Mouse (Mus musculus) gastrocnemius, adult 8-10 months (tissue): ENCODE results near the gene Scaf11. TPM values are rescaled to one million over a fixed set of nuclear protein-coding genes. Genes with fewer than 3 reads are reported as not detected.
"Not testable (repeated sequence)": the region's sequence is repeated elsewhere in the genome, so short reads cannot be mapped to it uniquely, and the experiment has no call there.

Source experiments
- DNase-seq, 2 experiments: peaks; one replicate each; pipeline ENCODE4 v3.0.0; 2022; ENCODE audit warnings: low spot score in 2 of 2
- total RNA-seq, 4 experiments: library from RNA; stranded (reverse); gene quantifications; 2 replicates each; pipeline ENCODE4 v1.2.4; 2022

Gene Scaf11
- total RNA-seq: 10 to 100 TPM; 36.6 to 43.6 (median 42.6) TPM

DNA sequence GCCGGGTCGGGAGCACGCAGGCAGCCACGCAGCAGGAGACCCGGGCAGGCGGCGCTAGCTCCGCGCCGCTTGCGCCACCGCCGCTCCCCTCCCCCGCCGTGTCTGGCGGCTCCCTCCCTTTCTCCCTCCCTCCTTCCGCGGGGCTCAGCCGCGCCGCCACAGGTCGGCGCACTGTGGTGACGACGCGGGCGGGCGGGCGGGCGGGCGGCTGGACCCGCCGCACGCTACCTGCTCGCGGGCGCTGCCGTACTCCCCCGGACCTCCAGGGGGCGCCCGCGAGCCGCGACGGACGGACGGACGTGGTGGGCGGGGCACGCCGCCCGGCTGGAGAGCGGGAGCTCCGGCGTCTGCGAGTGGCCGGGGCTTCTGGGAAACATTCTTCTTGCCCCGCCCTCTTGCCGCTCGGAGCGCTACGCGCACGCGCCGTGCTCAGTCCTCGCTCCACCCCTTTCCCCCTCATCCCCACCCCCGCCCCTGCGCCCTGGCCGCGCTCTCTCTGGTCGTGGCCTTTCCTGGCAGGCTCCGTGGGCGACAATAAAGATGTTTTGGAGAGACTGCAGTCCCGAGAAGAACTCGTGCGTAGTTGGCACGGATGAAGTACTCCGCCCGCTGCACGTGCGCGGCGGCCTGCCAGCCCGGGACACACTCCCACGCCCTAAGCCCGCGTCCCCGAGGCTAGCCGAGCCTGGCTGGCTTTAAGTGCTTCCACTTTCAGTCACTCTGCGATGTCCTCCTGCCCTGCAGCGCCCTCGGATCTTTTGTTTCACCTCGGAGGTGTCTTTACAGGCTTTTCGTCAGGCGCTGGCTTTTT, at the start of gene Scaf11:
Scaf11 (minus strand) TSS at position 114 of the 811 bp plus-strand sequence.
- peak; percentile 82 to 91 for DNase-seq

- no peak for DNase-seq
Observed at GRCm38 (mm10) chr15:96507097-96507840, 46.6 kb upstream of the Scaf11 start.

DNA sequence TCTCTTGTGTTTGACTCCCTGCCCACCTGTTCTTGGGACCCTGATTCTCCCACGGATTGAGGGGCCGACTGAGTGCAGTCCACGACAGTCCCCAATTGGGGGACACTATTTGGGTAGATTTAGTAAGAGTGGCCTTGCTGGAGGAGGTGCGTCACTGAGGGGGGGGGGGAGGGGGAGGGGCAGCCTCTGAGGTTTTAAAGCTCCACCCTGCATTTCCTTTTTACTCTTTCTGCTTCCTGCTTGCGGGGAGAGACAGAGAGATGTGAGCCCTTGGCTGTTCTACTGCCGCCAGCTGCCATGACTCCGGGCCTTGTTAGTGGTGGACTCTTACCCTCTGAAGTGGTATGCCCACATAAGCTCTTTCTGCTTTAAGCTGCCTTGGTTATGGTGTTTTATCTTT, 37.0 kb upstream of the Scaf11 start:
- no peak for DNase-seq

DNA sequence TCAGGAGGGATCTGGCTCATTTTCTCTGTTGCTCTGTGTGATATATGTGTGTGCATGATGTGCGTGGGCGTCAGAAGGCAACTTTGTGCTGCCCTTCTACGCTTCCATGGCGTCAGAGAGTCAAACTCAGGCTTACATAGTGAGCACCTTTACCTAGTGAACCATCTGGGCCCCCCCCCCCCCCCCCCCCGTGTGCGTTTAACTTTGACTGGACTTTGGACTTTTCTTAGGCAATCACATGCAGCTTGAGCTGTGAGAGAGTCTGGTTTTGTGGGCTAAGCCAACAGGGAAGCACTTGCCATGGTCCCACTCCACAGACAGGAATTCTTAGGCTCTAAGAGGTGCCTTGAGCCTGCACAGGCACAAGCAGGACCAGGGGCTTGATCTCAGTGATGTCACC, 33.6 kb upstream of the Scaf11 start:
- DNase-seq: no peak

GRCm38 (mm10) chr15:96493573-96493972, 32.9 kb upstream of the Scaf11 start:
- no peak for DNase-seq

- DNase-seq: not testable (repeated sequence)
Observed at GRCm38 (mm10) chr15:96492919-96493318, 32.3 kb upstream of the Scaf11 start.

- no peak for DNase-seq
Observed at GRCm38 (mm10) chr15:96491861-96492641, 31.4 kb upstream of the Scaf11 start.

DNA sequence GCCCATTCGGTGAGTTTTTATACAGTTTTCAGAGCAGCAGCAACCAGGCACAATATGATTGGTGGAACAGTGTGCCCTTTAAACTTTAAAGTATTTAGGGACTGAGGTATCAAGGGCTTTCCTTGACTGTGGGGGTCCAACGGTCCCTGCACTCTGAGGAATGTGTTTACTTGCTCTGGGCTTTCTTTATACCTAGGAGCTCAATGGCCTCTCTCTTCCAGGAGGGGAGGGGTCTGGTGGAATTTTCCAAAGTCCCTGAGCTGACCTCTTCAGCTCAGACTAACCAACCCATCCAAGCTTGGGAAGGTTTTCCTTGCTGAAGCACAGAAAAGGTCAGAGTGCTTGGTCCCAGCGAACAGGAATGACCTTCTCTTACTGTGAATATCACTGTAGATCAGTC, 30.8 kb upstream of the Scaf11 start:
- DNase-seq: no peak

DNA sequence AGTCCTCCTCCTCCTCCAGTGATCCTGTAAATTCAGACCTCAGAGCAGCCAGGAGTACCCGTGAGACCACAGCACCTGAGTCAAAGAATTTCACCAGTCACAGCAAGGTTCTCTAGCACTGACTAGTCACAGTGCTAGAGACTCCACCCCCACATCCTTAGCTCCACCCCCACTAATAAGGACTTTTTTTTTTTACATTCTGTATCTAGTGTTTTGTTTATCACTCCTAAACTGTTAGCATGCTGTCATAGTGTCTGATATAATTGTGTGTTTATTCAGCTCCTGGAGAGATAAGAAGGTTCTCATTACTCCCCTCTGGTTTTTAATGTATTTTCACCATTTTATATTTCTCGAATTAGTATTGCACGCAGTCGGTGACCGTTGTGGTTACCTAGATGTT, 29.5 kb upstream of the Scaf11 start:
- DNase-seq: no peak

DNA sequence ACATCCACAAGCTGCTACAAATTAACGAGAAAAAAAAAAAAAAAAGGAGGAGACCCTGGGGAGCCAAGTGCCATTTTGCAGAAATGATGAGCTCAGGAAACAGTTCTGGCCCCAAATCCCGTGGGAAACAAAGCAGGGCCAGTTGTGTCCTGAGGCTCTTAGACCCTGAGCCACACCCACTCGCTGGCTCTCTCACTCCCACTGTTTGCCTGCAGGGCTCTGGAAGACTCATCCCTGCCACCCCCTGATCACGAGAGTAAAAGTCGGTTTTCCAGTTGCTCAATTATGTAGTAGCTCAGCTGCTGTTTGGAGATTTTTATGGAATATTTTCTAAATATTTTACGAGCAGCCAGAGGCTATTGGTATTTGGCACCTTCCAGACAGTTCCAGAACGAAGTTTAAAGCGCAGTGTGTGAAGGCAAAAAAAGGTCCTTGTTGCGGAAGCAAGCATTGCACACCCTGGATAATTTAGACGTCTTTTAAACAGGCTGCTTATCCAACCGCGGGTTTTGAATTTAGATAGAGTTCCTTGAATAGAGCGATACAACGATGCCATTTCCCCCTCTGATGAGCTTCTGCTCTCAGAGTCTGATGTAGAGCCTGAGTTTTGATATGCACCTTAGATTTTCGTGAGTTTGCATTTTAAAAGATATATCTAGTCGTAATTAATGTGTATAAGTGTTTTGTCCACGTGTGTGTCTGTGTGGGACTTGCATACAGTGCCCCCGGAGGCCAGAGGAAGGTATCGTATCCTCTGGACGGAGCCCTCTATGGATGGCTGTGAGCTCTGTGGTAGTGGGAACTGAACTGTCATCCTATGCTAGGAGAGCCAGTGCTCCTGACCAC, 28.5 kb upstream of the Scaf11 start:
- DNase-seq: peak in 1 of 2 experiments; percentile 10

- no peak for DNase-seq
Observed at GRCm38 (mm10) chr15:96487066-96487698, 26.5 kb upstream of the Scaf11 start.

DNA sequence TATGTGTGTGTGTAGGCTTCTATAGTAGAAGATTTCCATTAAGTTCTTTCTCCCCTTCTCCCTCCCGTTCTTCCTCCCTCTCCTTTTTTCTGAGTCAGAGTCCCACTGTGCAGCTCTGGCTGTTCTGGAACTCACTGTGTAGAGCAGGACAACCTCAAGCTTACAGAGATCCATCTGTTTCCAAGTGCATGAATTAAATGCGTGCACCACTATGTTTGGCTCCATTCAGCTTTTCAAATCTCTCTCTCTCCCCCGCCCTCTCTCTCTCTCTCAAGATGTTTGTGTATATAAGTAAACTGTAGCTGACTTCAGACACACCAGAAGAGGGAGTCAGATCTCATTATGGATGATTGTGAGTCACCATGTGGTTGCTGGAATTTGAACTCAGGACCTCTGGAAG, 20.2 kb upstream of the Scaf11 start:
- DNase-seq: no peak

DNA sequence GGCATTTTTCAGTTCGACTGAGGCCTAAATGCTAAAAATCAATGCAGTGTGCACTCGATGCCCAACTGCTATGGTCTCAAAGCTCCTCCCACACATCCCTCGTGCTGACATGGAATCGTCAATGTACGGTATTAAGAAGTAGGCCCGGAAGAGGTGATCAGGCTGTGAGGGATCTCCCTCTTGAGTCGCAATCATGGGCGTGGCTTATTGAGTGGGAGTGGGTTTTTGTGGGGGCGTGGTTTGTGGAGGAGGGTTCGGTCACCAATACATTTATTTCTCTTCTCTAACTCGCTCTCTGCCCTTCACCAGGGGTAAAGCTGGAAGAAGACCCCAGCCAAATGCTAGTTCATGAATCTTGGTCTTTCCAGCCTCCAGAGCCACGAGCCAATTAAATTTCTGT, 17.4 kb upstream of the Scaf11 start:
- DNase-seq: no peak

DNA sequence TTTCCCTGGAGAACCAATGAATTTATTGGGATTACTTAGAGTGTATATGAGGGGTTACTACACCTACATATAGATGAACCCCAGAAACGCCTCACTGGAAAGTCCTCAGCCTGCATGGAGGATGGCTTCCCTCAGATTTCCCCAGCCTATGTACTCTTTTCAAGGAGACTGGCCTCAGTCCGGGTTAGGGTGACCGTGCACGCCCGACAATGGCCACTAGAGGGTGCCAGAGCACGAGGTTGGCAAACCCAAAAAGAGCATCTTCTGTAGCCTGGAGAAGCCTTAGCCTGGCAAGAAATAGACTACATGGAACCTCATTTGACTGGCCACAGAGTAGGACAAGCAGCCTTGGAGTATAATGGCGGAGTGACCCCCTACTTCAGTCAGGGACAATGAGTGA, 15.7 kb upstream of the Scaf11 start:
- DNase-seq: peak; percentile 66 to 76

DNA sequence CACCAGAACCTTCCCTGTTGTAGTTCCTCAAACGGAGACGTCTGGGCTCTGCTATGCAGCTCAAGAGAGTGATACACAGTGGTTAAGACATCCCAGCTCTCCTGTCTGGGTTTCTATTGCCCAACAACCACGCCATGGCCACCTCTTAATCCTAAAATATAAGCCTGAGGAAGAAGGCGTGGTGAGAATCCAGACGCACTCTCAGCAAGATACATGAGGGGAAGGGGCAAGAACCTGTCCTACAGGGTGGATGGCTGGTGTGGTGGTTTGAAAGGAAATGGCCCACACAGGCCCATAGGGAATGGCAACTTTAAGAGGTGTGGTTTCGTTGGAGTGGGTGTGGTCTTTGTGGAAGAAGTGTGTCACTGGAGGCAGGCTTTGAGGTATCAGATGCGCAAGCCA, 14.9 kb upstream of the Scaf11 start:
- DNase-seq: no peak

DNA sequence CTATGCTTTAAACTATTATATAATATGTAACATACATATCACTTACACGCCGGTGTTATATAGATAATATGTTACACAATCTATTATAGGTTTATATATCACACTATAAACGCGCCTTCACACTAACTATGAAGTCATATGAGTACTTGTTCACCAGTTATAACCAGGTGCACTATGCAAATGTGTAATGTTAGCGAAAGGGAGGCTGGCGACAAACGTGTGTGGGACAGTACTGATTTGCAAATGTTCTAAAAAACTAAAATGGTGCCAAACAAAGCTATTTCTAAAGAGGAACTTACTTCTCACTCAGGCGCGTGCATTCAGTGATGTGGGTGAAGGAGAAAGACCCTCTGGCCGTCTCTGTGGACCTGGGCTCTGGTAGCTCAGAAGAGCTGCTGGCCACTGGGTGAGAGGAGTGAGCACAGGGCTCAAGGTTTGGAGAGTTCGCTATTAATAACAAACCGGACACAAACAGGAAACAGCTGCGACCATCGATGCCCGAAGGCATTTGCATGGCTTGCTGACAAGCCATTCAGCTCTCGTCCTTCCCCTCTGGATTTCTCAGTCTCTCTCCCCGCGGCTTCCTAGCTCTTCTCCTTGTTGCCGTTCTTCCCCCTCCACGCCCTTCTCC, 13.8 kb upstream of the Scaf11 start:
- no peak for DNase-seq

DNA sequence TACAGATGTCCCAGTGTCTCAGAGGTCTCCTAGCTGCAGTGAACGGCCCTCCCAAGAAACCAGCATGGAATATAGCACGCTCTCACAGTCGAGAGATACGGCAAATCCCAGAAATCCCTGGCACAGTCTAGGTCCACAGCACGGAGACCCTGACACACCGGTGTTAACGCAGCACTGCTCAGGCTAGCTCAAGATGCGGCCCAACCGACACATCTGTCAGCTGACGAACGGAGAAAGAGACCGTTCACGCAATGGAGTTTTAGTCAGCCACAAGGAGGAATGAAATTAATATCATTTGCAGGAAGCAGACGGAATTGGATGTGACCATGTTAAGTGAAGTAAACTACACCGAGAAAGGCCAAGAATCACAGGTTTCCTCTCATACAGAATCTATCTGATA, 13.3 kb upstream of the Scaf11 start:
- DNase-seq: no peak

DNA sequence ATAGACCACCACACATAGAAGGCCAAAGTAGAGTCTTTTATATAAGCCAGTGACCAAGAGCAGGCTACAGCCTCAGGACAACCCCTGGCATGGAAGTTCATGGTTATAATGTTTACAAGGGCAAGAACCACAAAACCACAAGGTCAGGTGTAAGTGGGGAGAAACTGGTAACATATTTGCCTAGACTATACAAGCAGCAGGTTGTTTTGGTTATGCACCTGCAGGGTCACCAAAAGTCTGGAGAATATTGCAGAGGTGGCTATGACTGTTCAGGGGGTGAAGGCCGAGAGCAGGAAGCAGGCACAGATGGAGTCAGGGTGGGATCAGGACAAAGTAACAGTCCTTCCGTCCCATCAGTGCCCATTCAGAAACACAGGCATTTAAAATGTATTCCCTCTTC, 7.7 kb upstream of the Scaf11 start:
- no peak for DNase-seq

- no peak for DNase-seq
Observed at GRCm38 (mm10) chr15:96467844-96468243, 7.2 kb upstream of the Scaf11 start.

GRCm38 (mm10) chr15:96466362-96466903, 5.8 kb upstream of the Scaf11 start:
- no peak for DNase-seq
